Mouse (Mus musculus): ENCODE measurements around the gene Ebna1bp2. TPM values are rescaled to one million over a fixed set of nuclear protein-coding genes. Genes with fewer than 3 reads are reported as not detected.

Ebna1bp2 gene
- polyA plus RNA-seq, 1 experiment from 2014 or later = 158 TPM

- Histone ChIP-seq H3K9ac (replicated peaks) (no peak overlapping the region), H3K4me2 (no peak overlapping the region), H3K9me3 (0 out of 2 replicates have a peak, but pooled peaks cover 7% of the 10 kb centered on the region), H3K36me3 (no peaks in the 10 kb centered on the region), H3K27ac (no peak overlapping the region), H3K4me3 (replicated peaks) (no peak overlapping the region), H3K4me1 (replicated peaks) (no peaks in the 10 kb centered on the region), H3K27me3 (0 out of 2 replicates have a peak, but pooled peaks cover 7% of the 10 kb centered on the region)
- WGBS = 88% methylated on average over 11 of the region's 11 CpGs
- ATAC-seq (ENCODE audit: insufficient number of reproducible peaks, insufficient read depth, low FRiP score, low TSS enrichment, low read depth) = no peak
Observed at GRCm38 (mm10) chr4:118615412-118615811, 5.2 kb upstream of the Ebna1bp2 start.

GRCm38 (mm10) chr4:118620967-118621320, 345 bp downstream of the Ebna1bp2 start:
- H3K27ac ChIP-seq = no peak overlapping the region

GRCm38 (mm10) chr4:118621781-118622180, 1.2 kb downstream of the Ebna1bp2 start:
- Histone ChIP-seq H3K27ac (no peak overlapping the region), H3K9me3 (0 out of 2 replicates have a peak, but pooled peaks cover 7% of the 10 kb centered on the region), H3K36me3 (peaks cover 42% of the 10 kb centered on the region), H3K4me1 (replicated peaks) (peaks cover 9% of the 10 kb centered on the region), H3K27me3 (no peaks in the 10 kb centered on the region), H3K4me3 (replicated peaks) (peak overlapping the region; percentile 84), H3K4me2 (peak overlapping the region; percentile 97), H3K9ac (replicated peaks) (peak overlapping the region; percentile 63)
- 83% methylated on average over 9 of the region's 9 CpGs for WGBS
- no peak for ATAC-seq (ENCODE audit: insufficient number of reproducible peaks, insufficient read depth, low FRiP score, low TSS enrichment, low read depth)

More at GRCm38 (mm10) chr4:118620967-118621320, 345 bp downstream of the Ebna1bp2 start:
- Histone ChIP-seq H3K4me3 (replicated peaks) (peak overlapping the region; percentile 84), H3K4me2 (peak overlapping the region; percentile 97), H3K36me3 (peaks cover 34% of the 10 kb centered on the region), H3K4me1 (replicated peaks) (peaks cover 9% of the 10 kb centered on the region), H3K9me3 (0 out of 2 replicates have a peak, but pooled peaks cover 7% of the 10 kb centered on the region), H3K9ac (replicated peaks) (peak overlapping the region; percentile 63), H3K27me3 (no peaks in the 10 kb centered on the region)
- ATAC-seq (ENCODE audit: insufficient number of reproducible peaks, insufficient read depth, low FRiP score, low TSS enrichment, low read depth) = no peak; the same call in 1 of the 2 replicates
- under 1% methylated on average over 23 of the region's 23 CpGs for WGBS

- Histone ChIP-seq H3K9ac (replicated peaks) (no peak overlapping the region), H3K4me2 (no peak overlapping the region), H3K9me3 (no peaks in the 10 kb centered on the region), H3K36me3 (peaks cover 59% of the 10 kb centered on the region), H3K4me3 (replicated peaks) (no peak overlapping the region), H3K27me3 (no peaks in the 10 kb centered on the region), H3K27ac (no peak overlapping the region), H3K4me1 (replicated peaks) (no peaks in the 10 kb centered on the region)
- ATAC-seq (ENCODE audit: insufficient number of reproducible peaks, insufficient read depth, low FRiP score, low TSS enrichment, low read depth) = no peak
- 96% methylated on average over 5 of the region's 5 CpGs for WGBS
Observed at GRCm38 (mm10) chr4:118630261-118630660, 9.7 kb downstream of the Ebna1bp2 start.

GRCm38 (mm10) chr4:118642346-118643190, 22.0 kb downstream of the Ebna1bp2 start:
- H3K9ac ChIP-seq (replicated peaks) = no peak overlapping the region
- WGBS = 33% methylated on average over 20 of the region's 20 CpGs
- peak; percentile 61; the same call in 1 of the 2 replicates for ATAC-seq (ENCODE audit: insufficient number of reproducible peaks, insufficient read depth, low FRiP score, low TSS enrichment, low read depth)
- peaks cover 14% of the 10 kb centered on the region for H3K4me1 ChIP-seq (replicated peaks)
- no peak overlapping the region for H3K4me3 ChIP-seq (replicated peaks)
- no peaks in the 10 kb centered on the region for H3K36me3 ChIP-seq
- H3K4me2 ChIP-seq = peak overlapping the region; percentile 33
- no peaks in the 10 kb centered on the region; the same call in 1 of the 2 replicates for H3K27me3 ChIP-seq
- peak overlapping the region; percentile 72 for H3K27ac ChIP-seq
- H3K9me3 ChIP-seq = no peaks in the 10 kb centered on the region

GRCm38 (mm10) chr4:118645234-118645633, 24.6 kb downstream of the Ebna1bp2 start:
- ATAC-seq (ENCODE audit: insufficient number of reproducible peaks, insufficient read depth, low FRiP score, low TSS enrichment, low read depth) = no peak
- peaks cover 14% of the 10 kb centered on the region for H3K4me1 ChIP-seq (replicated peaks)
- no peak overlapping the region for H3K9ac ChIP-seq (replicated peaks)
- no peak overlapping the region for H3K4me2 ChIP-seq
- no peaks in the 10 kb centered on the region for H3K9me3 ChIP-seq
- H3K27ac ChIP-seq = no peak overlapping the region
- WGBS = 10% methylated on average over 2 of the region's 2 CpGs
- H3K27me3 ChIP-seq = no peaks in the 10 kb centered on the region; the same call in 1 of the 2 replicates
- H3K36me3 ChIP-seq = no peaks in the 10 kb centered on the region
- no peak overlapping the region for H3K4me3 ChIP-seq (replicated peaks)

- Histone ChIP-seq H3K4me1 (replicated peaks) (no peaks in the 10 kb centered on the region), H3K9ac (replicated peaks) (no peak within 1 kb of the TSS), H3K4me2 (no peak within 1 kb of the TSS), H3K36me3 (no peaks in the 10 kb centered on the region), H3K9me3 (no peaks in the 10 kb centered on the region), H3K27me3 (peaks cover 6% of the 10 kb centered on the region; the same call in 1 of the 2 replicates), H3K4me3 (replicated peaks) (no peak within 1 kb of the TSS), H3K27ac (no peak within 1 kb of the TSS)
- ATAC-seq (ENCODE audit: insufficient number of reproducible peaks, insufficient read depth, low FRiP score, low TSS enrichment, low read depth) = no peak
Observed at GRCm38 (mm10) chr4:118658652-118659051, 38.1 kb downstream of the Ebna1bp2 start, which contains the start of gene Olfr62. Gene Olfr62, plus strand, starts transcription at chr4:118658952.

Other genes starting within 250 kb of the Ebna1bp2 start
- gene Szt2, start 211.5 kb upstream of the Ebna1bp2 start, polyA plus RNA-seq (2016; fragmentation: Nextera tagmentation; extraction: Ambion mirVana) = 11.1 and 11.7 TPM in 2 replicates
- gene Med8, start 211.5 kb upstream of the Ebna1bp2 start, polyA plus RNA-seq (2016; fragmentation: Nextera tagmentation; extraction: Ambion mirVana) = 116 and 127 TPM in 2 replicates
- 37.8 and 44.1 TPM in 2 replicates for gene Elovl1, start 192.7 kb upstream of the Ebna1bp2 start, polyA plus RNA-seq (2016; fragmentation: Nextera tagmentation; extraction: Ambion mirVana)
- gene Cdc20, start 183.4 kb upstream of the Ebna1bp2 start, polyA plus RNA-seq (2016; fragmentation: Nextera tagmentation; extraction: Ambion mirVana) = 285 and 296 TPM in 2 replicates
- 0.64 TPM in 2 replicates for gene Mpl, start 163.3 kb upstream of the Ebna1bp2 start, polyA plus RNA-seq (2016; fragmentation: Nextera tagmentation; extraction: Ambion mirVana)
- 16.6 and 18.4 TPM in 2 replicates for gene Tie1, start 130.7 kb upstream of the Ebna1bp2 start, polyA plus RNA-seq (2016; fragmentation: Nextera tagmentation; extraction: Ambion mirVana)
- gene 2610528J11Rik, start 93.8 kb upstream of the Ebna1bp2 start, polyA plus RNA-seq (2016; fragmentation: Nextera tagmentation; extraction: Ambion mirVana) = 0.73 and 1.6 TPM in 2 replicates
- gene Tmem125, start 76.8 kb upstream of the Ebna1bp2 start, polyA plus RNA-seq (2016; fragmentation: Nextera tagmentation; extraction: Ambion mirVana) = 0.58 and 1.2 TPM in 2 replicates
- 0.23 and 0.45 TPM in 2 replicates for gene Cfap57, start within 50 bp of the Ebna1bp2 start, polyA plus RNA-seq (2016; fragmentation: Nextera tagmentation; extraction: Ambion mirVana)
- not detected in 2 replicates for gene Olfr62, start 38.2 kb downstream of the Ebna1bp2 start, polyA plus RNA-seq (2016; fragmentation: Nextera tagmentation; extraction: Ambion mirVana)
- 0.13 TPM in 1 of 2 replicates, not detected in the other for gene Olfr1342, start 72.0 kb downstream of the Ebna1bp2 start, polyA plus RNA-seq (2016; fragmentation: Nextera tagmentation; extraction: Ambion mirVana)
- not detected in 2 replicates for gene Olfr1341, start 82.7 kb downstream of the Ebna1bp2 start, polyA plus RNA-seq (2016; fragmentation: Nextera tagmentation; extraction: Ambion mirVana)
- gene Olfr1340, start 99.3 kb downstream of the Ebna1bp2 start, polyA plus RNA-seq (2016; fragmentation: Nextera tagmentation; extraction: Ambion mirVana) = not detected in 2 replicates
- not detected in 2 replicates for gene Olfr1339, start 111.4 kb downstream of the Ebna1bp2 start, polyA plus RNA-seq (2016; fragmentation: Nextera tagmentation; extraction: Ambion mirVana)
- gene Olfr1338, start 137.9 kb downstream of the Ebna1bp2 start, polyA plus RNA-seq (2016; fragmentation: Nextera tagmentation; extraction: Ambion mirVana) = not detected in 2 replicates
- not detected in 2 replicates for gene Olfr1337, start 161.8 kb downstream of the Ebna1bp2 start, polyA plus RNA-seq (2016; fragmentation: Nextera tagmentation; extraction: Ambion mirVana)
- gene Olfr1335, start 189.1 kb downstream of the Ebna1bp2 start, polyA plus RNA-seq (2016; fragmentation: Nextera tagmentation; extraction: Ambion mirVana) = not detected in 2 replicates
- gene Olfr1333, start 215.5 kb downstream of the Ebna1bp2 start, polyA plus RNA-seq (2016; fragmentation: Nextera tagmentation; extraction: Ambion mirVana) = not detected in 2 replicates
- gene Olfr1331, start 243.8 kb downstream of the Ebna1bp2 start, polyA plus RNA-seq (2016; fragmentation: Nextera tagmentation; extraction: Ambion mirVana) = not detected in 2 replicates

All from limb, embryonic 12.5 days (tissue).